Mouse (Mus musculus) fibroblast of lung, adult 2 months (primary cell): Measurements from ENCODE around the gene Prkrip1.

ENCODE experiments used
- DNase-seq: peaks from one replicate; pipeline ENCODE4 v3.0.0-alpha.2; 2011; ENCODE audit warnings: low read depth

The Prkrip1 gene

GRCm38 (mm10) chr5:136198474-136199391 is at the start of gene Prkrip1:
Gene Prkrip1 (minus strand): TSS chr5:136198963.
- DNase-seq: peak; percentile 92

GRCm38 (mm10) chr5:136248441-136248840 is 49.7 kb upstream of the Prkrip1 start:
- no peak for DNase-seq

GRCm38 (mm10) chr5:136246452-136246838 is 47.7 kb upstream of the Prkrip1 start, which contains the start of gene Sh2b2:
Gene Sh2b2 (minus strand): TSS chr5:136246556.
- no peak for DNase-seq

GRCm38 (mm10) chr5:136245541-136246451 is 47.0 kb upstream of the Prkrip1 start:
- DNase-seq: no peak

GRCm38 (mm10) chr5:136244762-136245540 is 46.2 kb upstream of the Prkrip1 start:
- peak; percentile 56 for DNase-seq

GRCm38 (mm10) chr5:136243851-136244761 is 45.3 kb upstream of the Prkrip1 start:
- no peak for DNase-seq

GRCm38 (mm10) chr5:136241161-136241560 is 42.4 kb upstream of the Prkrip1 start:
- DNase-seq: no peak

- no peak for DNase-seq
Measured at GRCm38 (mm10) chr5:136240381-136240780, 41.6 kb upstream of the Prkrip1 start.

GRCm38 (mm10) chr5:136237607-136238006 is 38.8 kb upstream of the Prkrip1 start:
- DNase-seq: no peak

- no peak for DNase-seq
Measured at GRCm38 (mm10) chr5:136236611-136237010, 37.8 kb upstream of the Prkrip1 start.

GRCm38 (mm10) chr5:136230348-136231035 is 31.7 kb upstream of the Prkrip1 start:
- DNase-seq: no peak

GRCm38 (mm10) chr5:136226246-136226876 is 27.6 kb upstream of the Prkrip1 start:
- no peak for DNase-seq

GRCm38 (mm10) chr5:136218585-136218984 is 19.8 kb upstream of the Prkrip1 start:
- DNase-seq: no peak

GRCm38 (mm10) chr5:136217932-136218381 is 19.2 kb upstream of the Prkrip1 start:
- DNase-seq: no peak

GRCm38 (mm10) chr5:136217004-136217665 is 18.4 kb upstream of the Prkrip1 start:
- DNase-seq: no peak

- DNase-seq: no peak
Measured at GRCm38 (mm10) chr5:136215958-136216357, 17.2 kb upstream of the Prkrip1 start.

GRCm38 (mm10) chr5:136215211-136215610 is 16.4 kb upstream of the Prkrip1 start:
- no peak for DNase-seq

GRCm38 (mm10) chr5:136213716-136214115 is 15.0 kb upstream of the Prkrip1 start:
- DNase-seq: peak; percentile 12

GRCm38 (mm10) chr5:136212716-136213115 is 14.0 kb upstream of the Prkrip1 start:
- DNase-seq: no peak
